Mouse (Mus musculus): ENCODE results near the gene Arhgef3.

Gene Arhgef3

GRCm38 (mm10) chr14:27369503-27369902 is 254.8 kb downstream of the Arhgef3 start:
- no peak for DNase-seq (ENCODE audit: extremely low read depth, low read depth)

- DNase-seq (ENCODE audit: extremely low read depth, low read depth) = no peak
Measured at GRCm38 (mm10) chr14:27371669-27372076, 257.0 kb downstream of the Arhgef3 start.

DNA sequence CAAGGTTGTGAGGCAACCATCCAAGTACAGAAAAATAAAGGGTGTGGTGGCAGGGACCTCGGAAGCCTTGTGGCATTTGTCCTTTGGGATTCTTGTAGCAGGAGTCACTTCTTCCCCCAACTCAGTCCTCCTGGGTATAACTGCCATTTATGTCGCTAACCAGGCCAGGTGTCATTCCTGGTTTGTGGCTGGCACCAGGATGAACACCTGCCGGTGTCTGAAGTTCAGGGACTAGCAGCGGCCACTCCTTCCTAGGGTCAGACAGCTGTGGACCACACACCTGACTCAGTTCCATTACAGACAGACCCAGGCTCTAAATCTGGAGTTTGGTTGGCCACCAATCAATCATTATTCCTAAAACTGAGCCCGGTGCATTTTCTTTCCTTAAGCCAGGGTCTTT is 258.8 kb downstream of the Arhgef3 start:
- DNase-seq (ENCODE audit: extremely low read depth, low read depth) = no peak

DNA sequence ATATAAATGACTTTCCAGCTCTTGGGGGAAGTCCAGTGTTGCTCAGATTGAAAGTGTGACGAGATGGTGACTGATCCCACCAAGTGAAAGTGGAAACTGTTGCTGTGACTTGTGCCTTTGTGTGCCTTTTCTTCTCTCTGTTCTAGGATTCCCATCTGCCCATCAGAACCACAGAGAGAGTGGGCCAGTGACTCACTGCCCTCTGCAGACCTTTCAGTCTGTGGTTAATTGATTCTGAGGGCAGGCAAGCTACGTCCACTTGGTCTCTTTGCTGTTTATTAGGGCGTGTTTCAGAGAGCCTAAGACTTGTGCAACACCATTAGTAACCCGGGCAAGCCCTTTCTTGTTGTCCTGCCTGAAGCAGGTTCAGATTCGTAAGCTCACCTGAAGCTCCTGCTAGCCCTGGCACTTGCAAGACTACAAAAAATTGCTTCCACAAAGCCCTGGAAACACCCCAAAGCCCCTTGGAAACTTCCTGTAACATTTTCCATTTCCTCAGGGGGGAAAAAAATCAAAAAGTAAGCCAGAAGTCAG is 261.5 kb downstream of the Arhgef3 start:
- DNase-seq (ENCODE audit: extremely low read depth, low read depth) = no peak

GRCm38 (mm10) chr14:27378669-27379068 is 264.0 kb downstream of the Arhgef3 start:
- DNase-seq (ENCODE audit: extremely low read depth, low read depth) = no peak

DNA sequence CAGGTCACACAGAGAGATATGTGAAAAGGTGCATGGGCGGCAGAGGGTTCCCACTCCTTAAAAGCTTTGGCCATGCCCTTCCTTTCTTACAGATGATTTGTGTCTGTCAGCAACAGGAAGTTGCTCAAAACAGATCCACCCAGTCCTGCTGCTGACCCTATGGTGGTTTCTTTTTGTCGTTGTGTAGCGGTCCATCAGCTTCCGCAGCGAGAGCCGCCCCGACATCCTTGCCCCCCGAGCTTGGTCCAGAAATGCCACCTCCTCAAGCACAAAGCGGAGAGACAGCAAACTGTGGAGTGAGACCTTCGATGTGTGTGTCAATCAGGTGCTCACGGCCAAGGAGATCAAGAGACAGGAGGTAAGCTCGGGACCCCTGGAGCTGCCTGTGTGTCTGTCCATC is 264.7 kb downstream of the Arhgef3 start:
- no peak for DNase-seq (ENCODE audit: extremely low read depth, low read depth)

DNA sequence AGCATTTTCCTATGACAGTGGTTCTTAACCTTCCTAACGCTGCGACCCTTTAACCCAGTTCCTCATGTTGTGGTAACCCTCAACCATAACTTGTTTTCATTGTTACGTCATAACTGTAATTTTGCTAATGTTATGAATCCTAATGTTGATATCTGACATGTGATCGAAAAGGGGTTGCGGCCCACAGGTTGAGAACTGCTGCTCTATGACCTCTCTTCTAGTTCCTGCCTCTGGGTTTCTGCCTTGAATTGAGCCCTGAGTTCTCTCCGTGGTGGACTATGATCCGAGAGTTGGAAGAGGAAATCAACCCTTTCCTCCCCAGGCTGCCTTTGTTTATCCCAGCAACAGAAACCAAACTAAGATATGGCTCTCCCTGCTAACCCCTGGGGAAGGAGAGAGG is 266.8 kb downstream of the Arhgef3 start:
- no peak for DNase-seq (ENCODE audit: extremely low read depth, low read depth)

- DNase-seq (ENCODE audit: extremely low read depth, low read depth) = no peak
Measured at GRCm38 (mm10) chr14:27383321-27383830, 268.7 kb downstream of the Arhgef3 start.

- no peak for DNase-seq (ENCODE audit: extremely low read depth, low read depth)
Measured at GRCm38 (mm10) chr14:27384143-27384542, 269.4 kb downstream of the Arhgef3 start.

DNA sequence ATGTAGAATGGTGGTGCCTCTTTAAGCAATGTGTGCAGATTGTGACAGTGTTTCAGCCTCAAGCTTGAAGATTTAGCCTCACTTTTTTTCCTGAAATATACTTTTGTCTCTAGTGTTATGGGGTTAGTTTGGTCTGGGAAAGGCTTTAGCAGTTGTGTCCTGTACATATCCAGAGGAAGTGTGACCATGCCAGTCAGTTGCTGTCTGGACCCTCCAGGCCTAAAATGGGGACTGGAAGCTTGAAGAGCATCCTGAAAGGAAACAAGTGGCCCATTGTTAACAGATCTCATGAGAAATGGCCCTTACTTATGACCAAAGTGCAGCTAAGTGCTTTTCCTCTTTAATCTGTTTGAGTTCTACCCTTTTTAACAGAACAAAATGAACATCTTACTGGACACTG is 273.9 kb downstream of the Arhgef3 start:
- no peak for DNase-seq (ENCODE audit: extremely low read depth, low read depth)

GRCm38 (mm10) chr14:27389722-27390121 is 275.0 kb downstream of the Arhgef3 start:
- DNase-seq (ENCODE audit: extremely low read depth, low read depth) = no peak

GRCm38 (mm10) chr14:27390663-27391062 is 276.0 kb downstream of the Arhgef3 start:
- DNase-seq (ENCODE audit: extremely low read depth, low read depth) = no peak

DNA sequence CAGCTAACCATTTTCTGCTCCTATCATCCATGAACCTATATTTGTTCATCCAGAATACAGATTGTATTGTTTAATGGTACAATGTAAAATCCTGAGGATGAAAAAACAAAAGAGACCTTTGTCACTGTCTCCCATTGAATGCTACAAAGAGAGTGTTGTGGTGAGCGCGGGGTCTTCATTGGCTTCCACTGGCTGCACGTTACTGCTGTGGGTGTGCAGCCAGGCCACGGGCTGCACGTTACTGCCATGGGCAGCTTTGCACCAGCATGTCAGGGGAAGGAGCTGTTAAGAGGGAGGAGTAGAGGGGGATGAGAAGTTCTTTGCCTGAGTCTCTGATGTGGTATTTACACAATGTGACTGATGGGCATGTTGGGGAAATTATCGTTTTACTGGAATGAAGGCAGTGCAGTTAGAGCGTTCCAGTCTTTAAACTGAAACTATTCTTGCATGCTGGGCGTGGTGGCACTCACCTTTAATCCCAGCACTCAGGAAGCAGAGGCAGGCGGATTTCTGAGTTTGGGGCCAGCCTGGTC is 277.1 kb downstream of the Arhgef3 start:
- DNase-seq (ENCODE audit: extremely low read depth, low read depth) = no peak

GRCm38 (mm10) chr14:27392660-27393059 is 278.0 kb downstream of the Arhgef3 start:
- DNase-seq (ENCODE audit: extremely low read depth, low read depth) = no peak

DNA sequence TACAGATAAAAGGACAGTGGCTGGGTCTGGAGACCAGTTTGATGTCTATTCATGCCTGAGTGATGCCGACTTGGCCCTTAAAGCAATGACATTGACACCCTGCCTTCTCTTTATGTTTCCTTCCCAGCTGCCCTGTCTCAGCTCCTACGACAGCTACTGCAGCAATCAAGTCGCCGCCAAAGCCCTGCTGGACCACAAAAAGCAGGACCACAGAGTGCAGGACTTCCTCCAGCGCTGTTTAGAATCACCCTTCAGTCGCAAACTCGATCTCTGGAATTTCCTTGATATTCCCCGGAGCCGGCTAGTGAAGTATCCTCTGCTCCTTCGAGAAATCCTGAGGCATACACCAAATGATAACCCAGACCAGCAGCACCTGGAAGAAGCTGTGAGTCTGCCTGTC is 279.1 kb downstream of the Arhgef3 start:
- no peak for DNase-seq (ENCODE audit: extremely low read depth, low read depth)

- DNase-seq (ENCODE audit: extremely low read depth, low read depth) = no peak
Measured at GRCm38 (mm10) chr14:27396424-27396823, 281.7 kb downstream of the Arhgef3 start.

GRCm38 (mm10) chr14:27397526-27397925 is 282.8 kb downstream of the Arhgef3 start:
- DNase-seq (ENCODE audit: extremely low read depth, low read depth) = peak; percentile 68

- no peak for DNase-seq (ENCODE audit: extremely low read depth, low read depth)
Measured at GRCm38 (mm10) chr14:27400495-27400894, 285.8 kb downstream of the Arhgef3 start.

DNA sequence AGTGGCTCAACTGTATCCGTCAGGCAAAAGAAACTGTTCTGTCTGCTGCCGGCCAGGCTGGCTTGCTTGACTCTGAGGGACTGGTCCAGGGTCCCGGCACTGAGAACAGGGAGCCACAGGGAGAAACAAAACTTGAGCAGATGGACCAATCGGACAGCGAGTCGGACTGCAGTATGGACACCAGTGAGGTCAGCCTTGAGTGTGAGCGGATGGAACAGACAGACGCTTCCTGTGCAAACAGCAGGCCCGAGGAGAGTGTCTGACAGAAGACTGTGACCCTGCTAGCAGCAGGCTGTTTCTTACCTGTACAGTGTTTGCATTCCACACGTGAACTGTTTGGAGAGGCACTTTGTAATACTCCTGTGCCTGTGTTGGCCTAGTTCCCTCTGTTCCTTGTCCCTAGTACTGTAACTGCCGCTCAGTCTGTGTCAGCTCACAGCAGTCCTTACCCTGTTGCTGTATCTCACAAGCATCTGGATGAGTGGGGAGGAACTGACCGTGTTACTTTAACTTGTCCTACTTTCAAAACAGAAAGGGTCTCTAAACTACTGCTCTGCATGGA is 287.1 kb downstream of the Arhgef3 start:
- no peak for DNase-seq (ENCODE audit: extremely low read depth, low read depth)

DNA sequence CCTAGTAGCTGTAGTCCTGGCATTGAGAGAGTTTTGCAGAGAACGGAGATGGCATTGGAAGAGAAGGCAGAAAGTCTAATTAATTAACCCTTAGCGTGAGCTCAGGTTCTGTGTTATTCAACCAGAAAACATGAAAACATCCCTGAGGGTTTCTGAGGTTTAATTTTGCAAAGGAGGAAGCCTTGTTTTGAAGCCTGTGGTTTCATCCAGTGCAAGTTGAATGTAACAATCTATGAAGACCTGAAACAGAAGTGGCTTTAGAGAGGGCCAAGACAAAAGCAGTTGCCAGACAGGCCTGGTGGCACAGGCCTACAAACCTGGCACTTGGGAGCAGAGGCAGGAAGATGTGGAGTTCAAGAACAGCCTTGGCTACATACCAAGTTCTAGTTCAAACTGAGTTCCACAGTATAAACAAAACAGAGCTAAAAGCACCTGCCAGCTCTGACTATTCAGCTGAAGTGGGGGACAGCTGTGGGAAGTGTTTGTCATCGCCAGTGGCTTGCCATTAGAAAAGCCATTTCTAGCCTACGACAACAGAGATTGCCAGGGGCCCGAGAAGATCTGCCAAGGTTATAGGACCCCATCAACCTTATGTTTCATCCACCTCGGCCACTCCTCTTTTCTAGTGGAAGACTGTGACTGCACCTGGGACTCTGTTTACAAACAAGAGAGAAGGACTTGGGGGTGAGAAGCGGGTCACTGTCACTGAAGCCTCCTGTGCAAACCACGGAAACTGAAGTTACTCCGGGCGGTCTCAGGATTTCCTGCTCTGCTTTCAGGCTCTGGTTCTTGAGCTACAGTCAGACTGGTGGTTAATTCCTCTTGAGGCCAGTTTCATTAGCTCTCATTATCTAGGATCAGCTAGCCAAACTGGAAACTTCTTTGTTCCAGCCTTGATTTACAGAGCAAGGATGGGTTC is 287.9 kb downstream of the Arhgef3 start:
- DNase-seq (ENCODE audit: extremely low read depth, low read depth) = no peak

- DNase-seq (ENCODE audit: extremely low read depth, low read depth) = peak; percentile 32
Measured at GRCm38 (mm10) chr14:27405452-27405851, 290.8 kb downstream of the Arhgef3 start.

GRCm38 (mm10) chr14:27405947-27406346 is 291.2 kb downstream of the Arhgef3 start:
- DNase-seq (ENCODE audit: extremely low read depth, low read depth) = no peak

Measured in MEL-GATA-1-ER (cell line).